Mouse (Mus musculus) right cerebral cortex, postnatal 4 days (tissue): ENCODE data around the gene Gm20777.
"Not testable (repeated sequence)": the region's sequence is repeated elsewhere in the genome, so short reads cannot be mapped to it uniquely, and the experiment has no call there.

ENCODE experiments used
- DNase-seq: peaks from one replicate; pipeline ENCODE4 v3.0.0-alpha.2; 2022

The Gm20777 gene

DNA sequence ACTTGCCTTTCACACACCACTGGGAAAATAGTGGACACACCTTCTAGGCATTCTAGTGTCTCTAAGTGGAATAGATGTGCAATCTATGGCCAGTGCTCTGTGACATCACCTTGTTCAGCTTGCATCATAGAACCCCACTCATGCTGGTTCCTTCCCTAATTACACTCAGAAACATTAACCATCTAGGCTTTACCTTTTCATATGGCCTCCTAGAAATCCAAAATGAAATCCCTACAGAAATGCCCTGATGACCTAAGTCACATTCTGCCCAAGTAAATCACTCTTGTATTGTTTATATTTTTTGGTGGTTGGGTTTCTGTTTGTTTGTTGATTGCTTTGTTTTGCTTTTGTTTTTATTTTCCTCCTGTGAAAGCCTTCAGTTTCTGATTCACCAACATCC, at the start of gene Gm20777:
TSS of gene Gm20777 (minus strand) at position 101 of the 400 bp plus-strand sequence.
- not testable (repeated sequence) for DNase-seq

DNA sequence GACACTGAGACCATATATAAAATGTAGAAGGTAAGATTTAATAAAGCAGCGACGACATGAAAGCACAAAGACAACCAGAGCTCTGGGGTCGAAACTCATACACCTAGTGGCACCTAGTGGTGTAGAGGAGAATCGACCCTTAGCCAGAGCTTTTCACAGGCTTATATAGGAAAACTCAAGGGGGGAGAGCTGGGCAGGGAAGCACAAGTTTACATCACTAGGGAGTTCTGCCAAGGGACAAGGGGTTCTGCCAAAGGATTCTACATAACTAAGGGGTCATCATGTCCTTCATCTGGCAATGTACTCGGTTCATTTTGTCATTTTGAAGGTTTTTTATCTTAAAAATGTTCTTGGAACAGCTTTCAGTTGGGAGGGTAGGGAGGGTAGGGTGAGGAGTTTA, 42.7 kb downstream of the Gm20777 start:
- DNase-seq = peak; percentile 5

DNA sequence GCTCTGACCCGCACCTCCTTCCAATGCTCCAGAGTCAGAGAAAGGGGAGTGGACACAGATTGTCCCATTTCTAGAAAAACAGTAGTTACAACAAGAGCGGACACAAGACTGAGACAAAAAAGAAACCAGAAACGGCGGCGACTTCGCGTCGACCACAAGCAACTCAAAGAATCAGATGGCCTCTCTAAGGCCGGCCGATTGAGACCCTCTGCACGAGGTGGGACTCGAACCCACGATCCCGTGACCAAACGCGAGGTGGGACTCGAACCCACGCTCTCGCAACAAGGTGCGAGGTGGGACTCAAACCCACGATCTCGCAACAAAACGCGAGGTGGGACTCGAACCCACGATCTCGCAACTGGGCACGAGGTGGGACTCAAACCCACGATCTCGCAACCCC, 43.5 kb downstream of the Gm20777 start:
- DNase-seq = not testable (repeated sequence)

GRCm38 (mm10) chrY:10708226-10708625, 44.0 kb downstream of the Gm20777 start:
- DNase-seq = not testable (repeated sequence)

DNA sequence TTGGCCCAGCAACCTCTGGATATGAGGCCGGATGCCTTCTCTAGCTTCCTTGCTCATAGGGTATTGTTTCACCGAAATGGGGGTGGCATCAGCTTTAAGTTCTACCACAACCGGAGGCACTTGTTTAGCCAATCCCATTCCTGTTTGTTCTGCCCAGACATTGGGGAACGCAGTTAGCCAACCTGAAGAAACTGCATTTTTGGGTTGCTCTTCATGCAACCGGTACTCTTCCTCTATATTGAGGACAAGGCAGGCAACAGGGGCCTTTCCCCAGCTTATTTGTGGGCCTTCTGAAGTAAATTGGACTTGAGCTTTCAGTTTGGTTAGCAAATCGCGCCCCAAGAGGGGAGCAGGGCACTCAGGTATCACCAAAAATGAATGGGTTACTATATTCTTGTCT, 45.6 kb downstream of the Gm20777 start:
- DNase-seq = not testable (repeated sequence)
